Mouse (Mus musculus) hindbrain, embryonic 12.5 days (tissue): ENCODE results near the gene Dcst2. TPM values are rescaled to one million over a fixed set of nuclear protein-coding genes. Genes with fewer than 3 reads are reported as not detected.

Experiments
- ATAC-seq: fragments of 200-750 bp; cut with Nextera tagmentation; 2 replicates; pipeline ENCODE4 v1.8.0; 2017; ENCODE audit warnings: moderate TSS enrichment; ENCODE audit not compliant: low FRiP score
- H3K27ac ChIP-seq: fragments of 300-500 bp; sonication (generic); 2 replicates; pipeline ENCODE4 v1.5.1; 2016; ENCODE audit warnings: mild to moderate bottlenecking
- H3K27me3 ChIP-seq: fragments of 300-500 bp; sonication (generic); 2 replicates; pipeline ENCODE4 v1.6.1; 2016; ENCODE audit warnings: mild to moderate bottlenecking
- H3K36me3 ChIP-seq: fragments of 300-500 bp; sonication (generic); 2 replicates; pipeline ENCODE4 v1.6.1; 2016; ENCODE audit warnings: mild to moderate bottlenecking
- H3K4me1 ChIP-seq: fragments of 300-500 bp; sonication (generic); 2 replicates; pipeline ENCODE4 v1.6.1; 2016
- H3K4me2 ChIP-seq: fragments of 300-500 bp; sonication (generic); replicated peaks from 2 replicates; pipeline ENCODE4 v1.6.1; 2016; ENCODE audit warnings: mild to moderate bottlenecking
- H3K4me3 ChIP-seq: fragments of 300-500 bp; sonication (generic); 2 replicates; pipeline ENCODE4 v1.5.1; 2016; ENCODE audit warnings: mild to moderate bottlenecking
- H3K9ac ChIP-seq: fragments of 300-500 bp; sonication (generic); 2 replicates; pipeline ENCODE4 v1.6.1; 2016; ENCODE audit warnings: mild to moderate bottlenecking, moderate library complexity
- H3K9me3 ChIP-seq: fragments of 300-500 bp; sonication (generic); replicated peaks from 2 replicates; pipeline ENCODE4 v1.6.1; 2016; ENCODE audit warnings: mild to moderate bottlenecking
- WGBS: fragments of 180-500 bp; shearing (Covaris S2); methylation state at CpG from one replicate; pipeline ENCODE4 v1.1.7; 2016; 5-methylcytosine and 5-hydroxymethylcytosine counted together
- polyA plus RNA-seq: library from polyadenylated mRNA; unstranded; fragments of >200 nt; fragmentation: Nextera tagmentation; extraction: Ambion mirVana; gene quantifications from 2 replicates; pipeline ENCODE4 v1.2.1, GENCODE M21; 2016

Gene Dcst2
- polyA plus RNA-seq, 1 experiment from 2014 or later: 0.12 TPM

GRCm38 (mm10) chr3:89394006-89394893, 32.5 kb downstream of the Dcst2 start, which contains the start of gene Zbtb7b:
Gene Zbtb7b, minus strand, starts transcription at chr3:89394776.
- H3K27ac ChIP-seq: peak within 1 kb of the TSS; percentile 71
- peak within 1 kb of the TSS; percentile 100 for H3K4me2 ChIP-seq
- WGBS: under 1% methylated on average over 39 of the region's 42 CpGs
- H3K9ac ChIP-seq: peak within 1 kb of the TSS; percentile 59
- H3K36me3 ChIP-seq: no peaks in the 10 kb centered on the region
- H3K4me1 ChIP-seq: peaks cover 62% of the 10 kb centered on the region
- H3K27me3 ChIP-seq: peaks cover 46% of the 10 kb centered on the region
- peak within 1 kb of the TSS; percentile 55 for H3K4me3 ChIP-seq
- H3K9me3 ChIP-seq: no peaks in the 10 kb centered on the region
- ATAC-seq: peak; percentile 59

GRCm38 (mm10) chr3:89394894-89395256, 33.1 kb downstream of the Dcst2 start:
- peak overlapping the region; percentile 32; the same call in 1 of the 2 replicates for H3K9ac ChIP-seq
- H3K27me3 ChIP-seq: peaks cover 44% of the 10 kb centered on the region
- H3K9me3 ChIP-seq: no peaks in the 10 kb centered on the region
- no peak; the same call in 1 of the 2 replicates for ATAC-seq
- WGBS: under 1% methylated on average over 12 of the region's 12 CpGs
- H3K27ac ChIP-seq: no peak overlapping the region
- peak overlapping the region; percentile 55 for H3K4me3 ChIP-seq
- peak overlapping the region; percentile 100 for H3K4me2 ChIP-seq
- H3K36me3 ChIP-seq: no peaks in the 10 kb centered on the region
- H3K4me1 ChIP-seq: peaks cover 62% of the 10 kb centered on the region

GRCm38 (mm10) chr3:89395419-89395805, 33.6 kb downstream of the Dcst2 start:
- Histone ChIP-seq H3K4me2 (peak overlapping the region; percentile 100), H3K9ac (0 out of 2 replicates have a peak overlapping the region, but pooled peaks have one; percentile 32), H3K27me3 (peaks cover 39% of the 10 kb centered on the region), H3K9me3 (no peaks in the 10 kb centered on the region), H3K36me3 (no peaks in the 10 kb centered on the region), H3K27ac (no peak overlapping the region), H3K4me3 (peak overlapping the region; percentile 55), H3K4me1 (peaks cover 59% of the 10 kb centered on the region)
- ATAC-seq: no peak
- 2% methylated on average over 10 of the region's 10 CpGs for WGBS

- Histone ChIP-seq H3K4me3 (peak overlapping the region; percentile 55), H3K4me1 (peaks cover 53% of the 10 kb centered on the region), H3K4me2 (peak overlapping the region; percentile 100), H3K36me3 (no peaks in the 10 kb centered on the region), H3K27ac (no peak overlapping the region), H3K9ac (peak overlapping the region; percentile 56), H3K9me3 (no peaks in the 10 kb centered on the region), H3K27me3 (peaks cover 33% of the 10 kb centered on the region)
- under 1% methylated on average over 43 of the region's 44 CpGs for WGBS
- ATAC-seq: no peak
These were observed 34.3 kb downstream of the Dcst2 start for GRCm38 (mm10) chr3:89395806-89396653.

GRCm38 (mm10) chr3:89396654-89397005, 34.9 kb downstream of the Dcst2 start:
- peaks cover 28% of the 10 kb centered on the region for H3K27me3 ChIP-seq
- H3K4me2 ChIP-seq: peak overlapping the region; percentile 100
- WGBS: under 1% methylated on average over 4 of the region's 4 CpGs
- H3K36me3 ChIP-seq: peaks cover 5% of the 10 kb centered on the region; the same call in 1 of the 2 replicates
- H3K9ac ChIP-seq: 0 out of 2 replicates have a peak overlapping the region, but pooled peaks have one; percentile 1
- no peak for ATAC-seq
- H3K4me1 ChIP-seq: peaks cover 47% of the 10 kb centered on the region
- no peak overlapping the region for H3K27ac ChIP-seq
- no peaks in the 10 kb centered on the region for H3K9me3 ChIP-seq
- H3K4me3 ChIP-seq: peak overlapping the region; percentile 55; the same call in 1 of the 2 replicates

- Histone ChIP-seq H3K9ac (no peak overlapping the region), H3K4me3 (no peak overlapping the region), H3K4me1 (peaks cover 5% of the 10 kb centered on the region; the same call in 1 of the 2 replicates), H3K4me2 (no peak overlapping the region), H3K36me3 (peaks cover 40% of the 10 kb centered on the region), H3K27ac (no peak overlapping the region), H3K9me3 (no peaks in the 10 kb centered on the region), H3K27me3 (peaks cover under 1% of the 10 kb centered on the region; the same call in 1 of the 2 replicates)
- no peak for ATAC-seq
- WGBS: 89% methylated on average over 7 of the region's 7 CpGs
These were observed 39.6 kb downstream of the Dcst2 start for GRCm38 (mm10) chr3:89401329-89401728.

GRCm38 (mm10) chr3:89402693-89403092, 40.9 kb downstream of the Dcst2 start, which contains the start of gene Lenep:
Gene Lenep, minus strand, starts transcription at chr3:89402793.
- no peaks in the 10 kb centered on the region for H3K4me1 ChIP-seq
- H3K4me3 ChIP-seq: no peak within 1 kb of the TSS
- no peak within 1 kb of the TSS for H3K9ac ChIP-seq
- H3K27me3 ChIP-seq: no peaks in the 10 kb centered on the region
- no peak within 1 kb of the TSS for H3K4me2 ChIP-seq
- H3K9me3 ChIP-seq: no peaks in the 10 kb centered on the region
- H3K27ac ChIP-seq: no peak within 1 kb of the TSS
- no peak for ATAC-seq
- peaks cover 40% of the 10 kb centered on the region for H3K36me3 ChIP-seq
- 69% methylated on average over 5 of the region's 5 CpGs for WGBS

- H3K27me3 ChIP-seq: no peaks in the 10 kb centered on the region
- H3K9ac ChIP-seq: no peak overlapping the region
- WGBS: 92% methylated on average over 6 of the region's 6 CpGs
- H3K4me2 ChIP-seq: no peak overlapping the region
- H3K4me3 ChIP-seq: no peak overlapping the region
- no peak overlapping the region for H3K27ac ChIP-seq
- peaks cover 32% of the 10 kb centered on the region for H3K36me3 ChIP-seq
- peaks cover 12% of the 10 kb centered on the region for H3K4me1 ChIP-seq
- H3K9me3 ChIP-seq: no peaks in the 10 kb centered on the region
- no peak for ATAC-seq
These were observed 45.1 kb downstream of the Dcst2 start for GRCm38 (mm10) chr3:89406887-89407286.

- H3K9me3 ChIP-seq: no peaks in the 10 kb centered on the region
- no peak for ATAC-seq
- no peaks in the 10 kb centered on the region for H3K27me3 ChIP-seq
- peaks cover 16% of the 10 kb centered on the region for H3K36me3 ChIP-seq
- no peak overlapping the region for H3K27ac ChIP-seq
- no peak overlapping the region for H3K9ac ChIP-seq
- H3K4me1 ChIP-seq: peaks cover 15% of the 10 kb centered on the region
- WGBS: 62% methylated on average over 16 of the region's 16 CpGs
- no peak overlapping the region for H3K4me2 ChIP-seq
- no peak overlapping the region for H3K4me3 ChIP-seq
These were observed 46.7 kb downstream of the Dcst2 start for GRCm38 (mm10) chr3:89408448-89408847.

GRCm38 (mm10) chr3:89409701-89410100, 47.9 kb downstream of the Dcst2 start:
- H3K27ac ChIP-seq: no peak overlapping the region
- WGBS: 92% methylated on average over 3 of the region's 3 CpGs
- H3K9me3 ChIP-seq: no peaks in the 10 kb centered on the region
- no peak overlapping the region for H3K9ac ChIP-seq
- H3K4me3 ChIP-seq: no peak overlapping the region
- no peak overlapping the region for H3K4me2 ChIP-seq
- H3K36me3 ChIP-seq: peaks cover 16% of the 10 kb centered on the region
- no peak for ATAC-seq
- H3K4me1 ChIP-seq: peaks cover 15% of the 10 kb centered on the region
- H3K27me3 ChIP-seq: no peaks in the 10 kb centered on the region

- Histone ChIP-seq H3K27me3 (no peaks in the 10 kb centered on the region), H3K4me3 (peak overlapping the region; percentile 44), H3K9me3 (no peaks in the 10 kb centered on the region), H3K4me1 (peaks cover 15% of the 10 kb centered on the region), H3K4me2 (peak overlapping the region; percentile 65), H3K36me3 (peaks cover 20% of the 10 kb centered on the region), H3K9ac (peak overlapping the region; percentile 60), H3K27ac (peak overlapping the region; percentile 40; the same call in 1 of the 2 replicates)
- WGBS: 82% methylated on average over 10 of the region's 10 CpGs
- no peak for ATAC-seq
These were observed 49.1 kb downstream of the Dcst2 start for GRCm38 (mm10) chr3:89410864-89411263.
